Mouse (Mus musculus): ENCODE measurements at regions not wholly inside any gene's neighbourhood (a gene's known extent, or its start where the extent isn't known, plus 50 kb on each side); places are given as distances from the start of the nearest gene placed in this dataset.

DNA sequence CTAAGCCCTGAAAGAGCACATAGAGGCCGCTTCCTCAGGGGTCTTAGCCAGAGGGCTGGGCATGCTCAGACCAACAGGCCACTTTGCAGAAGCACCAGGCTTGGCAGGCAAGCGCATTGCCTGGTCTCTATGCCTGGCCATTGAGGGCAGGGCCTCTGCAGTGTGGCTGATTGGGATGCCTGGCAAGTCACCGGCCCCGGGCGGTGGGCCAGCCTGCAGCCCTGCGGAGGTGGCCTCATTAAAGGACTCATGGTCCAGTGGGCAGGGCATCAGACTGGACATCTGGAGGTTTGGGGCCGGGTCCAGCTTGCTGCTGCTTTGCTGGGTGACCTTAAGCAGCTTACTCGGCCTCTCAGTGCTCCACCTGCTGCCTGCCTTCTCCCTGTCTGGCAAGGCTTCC, 165.3 kb downstream of the Inhbb start:
- peak; percentile 44 for DNase-seq (ENCODE audit: low read depth)

DNA sequence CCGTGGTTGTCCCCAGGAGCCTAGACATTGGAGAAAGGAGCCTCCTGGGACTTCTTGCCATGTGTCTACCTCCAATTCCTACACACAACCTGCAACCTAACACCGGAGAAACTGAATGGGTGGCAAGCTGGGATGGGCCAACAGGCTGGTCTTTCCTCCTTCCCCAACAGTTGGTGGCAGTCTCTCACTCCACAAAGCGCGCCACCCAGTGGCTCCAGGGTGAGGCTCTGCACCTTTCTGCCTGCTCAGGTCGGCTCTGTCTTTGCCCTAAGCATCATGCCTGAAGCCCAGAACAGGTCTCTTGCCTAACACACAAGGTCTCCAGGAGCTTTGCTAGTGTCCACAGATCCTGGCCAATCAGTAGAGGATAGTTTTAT, 166.0 kb downstream of the Inhbb start:
- no peak for DNase-seq (ENCODE audit: low read depth)

DNA sequence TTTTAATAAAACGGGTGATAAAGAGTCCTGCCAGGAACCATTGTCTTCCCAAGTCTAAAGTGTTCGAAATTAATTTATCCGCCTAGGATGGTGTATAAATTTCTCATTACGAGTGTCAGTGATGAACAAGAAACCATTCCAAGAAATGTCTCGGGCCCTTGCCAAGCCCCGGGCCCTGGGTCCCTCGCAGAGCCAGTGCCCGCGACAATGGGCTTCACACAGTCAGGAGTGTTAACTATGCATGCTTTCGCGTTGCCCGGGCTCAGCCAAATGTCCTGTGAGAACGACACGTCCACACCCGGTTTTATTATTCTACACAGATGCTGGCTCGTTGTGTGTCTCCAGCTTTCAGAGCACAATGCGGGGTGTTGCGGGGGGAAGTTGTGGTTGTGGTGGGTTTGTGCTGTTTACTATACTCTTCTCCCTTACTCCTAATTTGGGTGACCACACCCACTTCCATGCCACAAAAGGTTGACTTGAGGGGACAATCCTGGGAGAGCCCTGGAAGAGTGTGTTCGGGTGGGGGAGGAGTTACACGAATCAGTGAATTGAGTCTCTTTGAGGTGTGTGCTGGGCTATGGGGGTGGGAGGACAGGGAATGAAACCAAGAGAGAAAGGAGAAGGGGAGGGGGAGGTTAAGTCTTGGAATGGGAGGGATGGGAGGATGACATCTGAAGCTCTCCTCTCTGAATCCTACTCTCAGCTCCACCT, 166.5 kb downstream of the Inhbb start:
- DNase-seq (ENCODE audit: low read depth), result no peak

DNA sequence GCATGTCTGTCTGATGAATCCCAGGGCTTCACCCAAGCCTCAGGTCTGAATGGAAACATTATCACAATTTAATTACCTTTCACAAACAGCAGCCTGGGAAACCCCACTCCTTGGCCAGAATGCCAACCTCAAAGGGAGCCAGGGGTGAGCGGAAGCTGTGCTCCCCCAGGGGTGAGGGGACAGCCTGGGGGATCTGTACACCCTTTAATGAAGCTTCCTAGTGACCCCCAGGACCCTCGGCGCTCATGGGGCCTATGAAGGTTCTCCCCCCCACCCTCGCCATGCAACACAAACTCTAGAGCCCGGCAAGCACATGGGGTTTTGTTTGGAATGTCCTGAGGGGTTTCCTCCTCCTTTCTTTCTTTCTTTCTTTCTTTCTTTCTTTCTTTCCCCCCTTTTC, 167.1 kb downstream of the Inhbb start:
- no peak for DNase-seq (ENCODE audit: low read depth)

DNA sequence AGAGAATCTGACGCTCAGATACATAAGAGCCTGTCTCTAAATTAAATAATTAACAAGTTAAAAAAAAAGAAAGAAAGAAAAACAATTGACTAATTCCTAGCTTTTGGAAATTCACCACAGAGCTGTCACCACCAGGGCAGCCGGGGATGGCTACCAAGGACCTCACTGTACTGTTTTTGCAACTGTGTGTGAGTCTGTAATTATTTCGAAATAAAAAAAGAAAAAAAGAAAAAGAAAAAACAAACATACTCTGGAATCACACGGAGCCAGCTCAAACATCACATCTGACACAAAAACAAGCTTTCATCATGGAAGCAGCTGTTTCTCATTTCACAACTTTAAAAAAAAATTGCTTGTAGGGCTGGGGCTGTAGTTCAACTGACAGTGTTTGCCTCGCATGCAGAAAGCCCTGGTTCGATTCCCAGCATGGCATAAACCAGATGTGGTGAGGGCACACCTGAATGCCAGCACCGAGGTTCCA, 168.6 kb downstream of the Inhbb start:
- DNase-seq (ENCODE audit: low read depth), result peak; percentile 88

DNA sequence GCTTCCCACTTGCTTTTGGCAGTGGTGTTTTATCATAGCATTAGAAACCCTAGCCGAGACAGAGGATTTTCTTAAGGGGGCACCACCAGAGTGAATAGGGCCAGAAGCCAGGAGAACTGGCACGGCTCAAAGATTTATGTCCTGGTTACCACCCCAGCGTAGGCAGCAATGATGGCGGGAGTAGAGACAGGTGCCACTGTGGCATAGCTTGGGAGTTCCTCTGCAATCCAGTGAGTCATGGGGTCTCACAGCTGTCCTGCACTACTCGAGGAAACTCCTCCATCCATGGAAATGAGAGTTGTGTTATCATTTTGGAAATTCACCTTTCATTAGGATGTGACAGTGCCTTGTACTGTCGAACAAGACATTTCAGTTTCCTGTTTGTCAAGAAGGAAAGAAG, 169.6 kb downstream of the Inhbb start:
- no peak for DNase-seq (ENCODE audit: low read depth)

DNA sequence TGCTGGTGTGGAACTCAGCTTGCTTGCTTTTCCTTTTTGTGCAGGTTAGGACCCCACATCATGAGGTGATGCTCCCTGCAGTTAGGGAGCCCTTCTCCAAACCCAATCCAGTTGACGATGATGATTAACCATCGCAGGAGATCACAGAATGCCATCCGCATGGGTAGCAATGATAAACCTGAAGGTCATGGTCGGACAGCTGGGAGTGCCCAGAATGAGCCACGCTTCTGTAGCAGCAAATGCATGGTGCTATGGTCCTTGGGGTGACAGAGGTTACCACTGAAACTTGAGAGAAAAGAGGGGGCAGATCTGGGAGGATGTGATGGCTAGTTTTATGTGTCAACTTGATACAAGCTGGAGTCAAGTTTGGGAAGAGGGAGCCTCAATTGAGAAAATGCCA, 170.3 kb downstream of the Inhbb start:
- no peak for DNase-seq (ENCODE audit: low read depth)

DNA sequence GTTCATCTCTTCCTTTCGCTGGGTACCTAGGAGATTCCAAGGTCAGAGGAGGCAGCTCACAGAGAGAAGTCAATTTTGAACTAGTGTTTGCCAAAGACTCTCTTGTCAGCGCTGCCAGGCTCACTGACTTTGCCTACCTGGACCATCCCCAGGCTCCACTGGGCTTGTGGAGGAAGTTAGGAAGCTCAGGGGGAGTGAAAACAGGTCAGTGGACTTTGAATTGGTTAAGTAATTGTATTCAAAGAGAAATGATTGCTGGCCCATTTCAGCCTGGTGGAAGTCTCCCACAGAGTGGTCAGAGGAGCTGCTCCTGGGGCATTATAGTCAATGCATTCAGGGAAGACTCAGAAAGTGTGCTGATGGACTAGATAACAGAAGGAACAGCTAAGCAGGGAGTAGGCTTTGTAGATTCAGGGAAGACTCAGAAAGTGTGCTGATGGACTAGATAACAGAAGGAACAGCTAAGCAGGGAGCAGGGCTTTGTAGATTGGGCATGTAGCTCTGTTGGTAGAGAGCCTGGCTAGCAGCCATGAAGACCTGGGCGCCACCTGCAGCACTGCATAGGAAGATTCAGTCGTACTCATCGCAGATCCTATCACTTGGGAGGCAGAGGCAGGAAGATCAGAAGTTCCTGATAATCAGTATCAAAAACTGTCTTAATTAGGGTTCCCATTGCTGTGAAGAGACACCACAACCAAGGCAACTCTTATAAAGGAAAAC, 173.1 kb downstream of the Inhbb start:
- no peak for DNase-seq (ENCODE audit: low read depth)

DNA sequence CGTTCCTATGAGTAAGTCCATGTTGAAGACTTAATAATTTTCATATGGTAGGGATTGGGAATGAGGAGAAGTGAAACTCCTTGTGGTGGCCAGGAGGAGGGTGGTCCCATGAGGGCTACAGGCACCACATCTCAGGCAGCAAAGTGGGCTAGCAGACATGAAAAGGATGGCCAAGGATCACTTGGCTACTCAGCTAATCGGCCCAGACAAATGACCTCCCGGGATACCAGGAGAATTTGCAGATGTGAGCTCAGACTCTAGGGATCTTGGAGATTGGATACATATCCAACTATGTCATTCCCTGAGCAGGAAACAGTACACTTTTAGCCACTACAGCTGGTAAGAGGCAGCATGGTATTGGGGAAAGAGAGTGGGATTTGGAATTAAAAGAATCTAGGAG, 174.9 kb downstream of the Inhbb start:
- no peak for DNase-seq (ENCODE audit: low read depth)

DNA sequence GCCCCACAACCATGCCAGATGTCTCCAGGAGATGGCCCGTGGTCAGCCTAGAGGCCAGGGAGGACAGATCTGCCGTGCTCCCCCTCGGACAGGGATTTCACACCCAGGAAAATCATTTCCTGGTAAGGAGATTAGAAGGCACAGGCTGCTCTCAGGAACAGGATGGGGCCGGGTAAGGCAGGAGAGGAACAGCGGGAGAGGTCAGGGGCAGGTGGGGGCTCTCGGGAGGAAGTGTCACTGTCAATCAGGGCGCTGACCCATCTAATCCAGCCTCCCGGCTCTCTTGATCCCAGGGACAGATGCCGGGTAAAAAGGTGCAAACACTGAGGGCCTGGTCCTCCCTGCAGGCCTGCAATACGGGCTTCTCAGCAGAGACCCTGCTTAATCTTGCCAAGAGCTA, 183.6 kb downstream of the Inhbb start:
- DNase-seq (ENCODE audit: low read depth), result no peak

DNA sequence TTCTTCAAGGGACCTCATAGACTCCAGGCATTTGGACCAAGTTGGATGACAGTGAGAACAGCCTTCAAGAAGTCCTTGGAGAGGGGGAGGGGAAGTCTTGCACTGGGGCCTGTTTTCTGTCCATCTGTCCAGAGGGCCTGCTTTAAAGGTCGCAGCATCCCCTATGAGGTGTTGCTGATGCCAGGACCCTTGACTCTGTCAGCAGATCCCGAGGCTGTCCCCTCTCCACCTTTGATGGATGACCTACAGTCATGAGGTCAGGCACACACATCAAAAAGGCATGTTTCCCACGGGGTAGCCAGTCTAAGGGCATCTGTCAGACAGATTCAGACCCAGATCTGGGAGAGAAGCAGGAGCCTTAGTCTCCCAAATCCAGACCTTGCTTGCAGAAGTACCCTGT, 183.4 kb upstream of the Gli2 start:
- DNase-seq (ENCODE audit: low read depth), result no peak

DNA sequence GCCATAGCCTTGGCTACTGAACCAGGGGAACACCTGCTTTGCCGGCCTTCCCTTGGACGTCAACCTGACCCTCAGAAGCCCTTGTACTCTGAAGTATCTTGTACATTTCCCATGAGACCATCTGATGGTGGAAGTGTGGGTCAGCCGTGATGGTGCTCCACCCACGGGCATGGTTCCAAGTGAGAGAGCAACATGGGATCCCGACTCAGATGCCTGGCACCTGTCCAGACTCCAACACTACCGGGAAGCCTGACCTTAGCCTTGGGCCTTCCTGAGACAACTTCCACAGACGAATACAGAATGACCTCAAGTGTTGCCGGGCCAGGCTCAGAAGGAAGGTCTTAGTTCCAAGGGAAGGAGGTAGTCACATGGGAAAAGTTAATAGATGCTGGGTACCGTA, 181.0 kb upstream of the Gli2 start:
- no peak for DNase-seq (ENCODE audit: low read depth)

DNA sequence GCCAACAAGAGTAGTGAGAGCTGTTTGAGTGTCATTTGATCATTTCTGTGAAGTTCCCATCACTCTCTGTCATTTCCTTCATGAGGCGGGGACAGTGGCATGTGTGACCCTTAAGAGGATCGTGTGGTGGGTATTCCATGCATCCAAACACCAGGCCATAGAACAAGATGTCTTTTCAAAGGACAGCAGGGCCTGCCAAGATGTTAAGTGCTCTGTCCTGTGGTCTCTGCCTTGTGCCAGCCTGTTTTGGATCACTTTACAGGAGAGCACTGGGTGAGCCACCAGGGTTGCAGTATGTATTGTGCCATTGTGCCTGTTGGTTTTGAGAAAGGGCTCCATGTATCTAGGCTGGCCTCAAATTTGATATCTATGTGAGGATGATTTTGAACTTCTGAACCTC, 173.6 kb upstream of the Gli2 start:
- DNase-seq (ENCODE audit: low read depth), result no peak

DNA sequence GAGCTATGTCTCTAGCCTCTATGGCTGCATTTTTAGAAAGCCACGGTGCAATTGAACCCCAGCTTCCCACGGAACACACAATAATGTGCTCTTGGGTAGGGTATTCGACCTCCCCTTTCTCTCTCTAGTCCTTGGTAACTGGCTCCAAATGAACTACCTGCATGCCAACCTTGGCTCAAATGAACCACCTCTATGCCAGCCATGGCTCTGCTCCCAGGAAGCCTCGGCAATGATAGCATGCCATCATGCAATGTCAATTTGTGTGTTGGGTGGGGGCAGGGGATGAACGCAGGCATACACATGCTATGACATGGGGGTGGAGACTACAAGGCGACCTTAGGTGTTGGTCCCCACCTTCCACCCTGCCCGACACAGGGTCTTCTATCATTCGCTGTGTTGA, 170.5 kb upstream of the Gli2 start:
- no peak for DNase-seq (ENCODE audit: low read depth)

DNA sequence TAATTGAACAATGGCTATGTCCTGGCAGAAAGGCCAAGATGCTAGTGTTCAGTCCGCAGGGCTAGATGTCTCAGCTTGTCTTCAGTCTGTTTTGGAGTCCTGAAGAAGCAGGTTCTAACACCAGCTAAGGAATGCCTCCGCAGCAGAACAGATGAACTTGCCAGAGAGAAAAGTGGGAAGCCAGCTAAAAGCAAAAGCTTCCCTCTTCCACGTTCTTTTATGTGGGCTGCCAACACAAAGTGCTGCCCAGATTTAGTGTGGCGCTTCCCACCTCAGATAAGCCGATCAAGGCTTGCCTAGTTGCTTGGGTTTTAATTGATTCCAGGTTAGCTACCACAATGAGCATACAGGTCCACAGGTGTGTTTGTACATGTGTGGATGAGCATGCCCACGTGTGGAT, 168.5 kb upstream of the Gli2 start:
- no peak for DNase-seq (ENCODE audit: low read depth)

DNA sequence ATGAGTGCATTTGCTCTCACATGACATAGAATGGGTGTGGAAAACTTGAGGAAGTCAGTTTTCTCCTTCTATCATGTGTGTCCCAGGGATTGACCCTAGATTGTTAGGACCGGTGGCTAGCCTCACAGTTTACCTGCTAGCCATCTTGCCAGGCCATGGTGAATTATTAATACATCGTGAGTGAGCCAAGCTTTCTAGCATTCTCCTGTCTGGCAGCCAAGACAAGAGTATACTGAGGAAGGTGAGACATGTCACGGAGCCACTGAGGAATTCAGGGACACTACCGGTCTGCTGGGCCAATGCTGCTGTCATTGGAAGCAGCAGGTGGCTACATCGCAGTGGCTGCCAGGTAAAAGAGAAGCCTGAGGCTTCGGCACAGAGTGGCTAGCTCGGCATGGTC, 167.6 kb upstream of the Gli2 start:
- DNase-seq (ENCODE audit: low read depth), result no peak

DNA sequence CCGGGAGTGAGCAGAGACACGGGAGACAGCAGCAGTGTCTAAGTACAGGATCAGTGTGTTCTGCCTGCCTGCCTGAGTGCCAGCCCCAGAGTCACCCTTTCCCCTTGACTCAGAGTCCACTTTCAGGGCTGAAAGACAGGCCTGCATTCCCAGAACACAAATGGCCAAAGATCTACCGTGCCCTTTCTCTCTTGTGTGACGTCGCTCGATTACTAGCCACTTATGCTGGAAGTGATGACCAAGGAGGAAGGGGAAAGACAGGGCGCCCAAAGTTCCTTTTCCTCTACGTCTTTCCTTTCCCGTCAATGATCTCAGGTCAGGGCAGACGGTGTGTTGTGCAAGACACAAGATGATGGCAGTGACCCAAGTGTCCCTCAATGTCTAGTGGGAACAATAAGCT, 166.4 kb upstream of the Gli2 start:
- DNase-seq (ENCODE audit: low read depth), result no peak

DNA sequence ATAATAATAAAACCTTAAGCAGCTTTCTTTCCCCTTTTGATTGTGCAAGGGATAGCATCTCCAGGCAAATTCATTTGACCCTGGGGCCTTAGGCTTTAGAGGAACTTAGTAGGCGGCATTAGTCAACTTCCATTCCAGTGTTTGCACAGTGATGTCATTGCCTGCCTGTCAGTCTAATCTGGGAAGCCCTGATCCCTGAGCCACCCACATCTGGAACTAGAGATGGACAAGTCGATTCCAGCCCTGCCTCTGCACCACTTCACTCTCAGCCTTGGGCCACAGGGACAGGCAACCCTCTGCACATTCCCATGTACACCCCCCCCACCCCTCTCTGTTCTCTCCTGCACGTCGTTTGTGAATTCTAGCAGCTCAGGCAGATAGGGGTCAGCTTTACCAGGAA, 164.0 kb upstream of the Gli2 start:
- DNase-seq (ENCODE audit: low read depth), result no peak

DNA sequence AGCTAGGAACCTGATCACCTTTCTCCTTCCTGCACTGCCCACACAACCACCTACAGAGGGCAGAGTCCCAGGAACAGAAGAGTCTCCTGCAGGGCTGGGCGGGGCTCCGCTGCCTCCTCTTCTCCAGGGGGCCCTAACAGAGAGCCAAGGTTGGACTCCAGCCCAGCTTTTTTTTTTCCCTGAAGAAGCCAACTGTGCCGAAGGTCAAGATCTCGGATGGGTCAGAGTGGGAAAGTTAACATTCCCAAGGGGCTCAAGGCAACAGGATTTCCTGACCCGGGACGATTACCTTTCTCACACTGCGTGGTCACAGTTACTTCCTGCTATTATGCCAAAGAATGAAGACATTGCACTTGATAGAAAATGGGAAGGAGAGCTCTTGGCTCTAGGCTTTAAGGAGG, 156.2 kb upstream of the Gli2 start:
- no peak for DNase-seq (ENCODE audit: low read depth)

DNA sequence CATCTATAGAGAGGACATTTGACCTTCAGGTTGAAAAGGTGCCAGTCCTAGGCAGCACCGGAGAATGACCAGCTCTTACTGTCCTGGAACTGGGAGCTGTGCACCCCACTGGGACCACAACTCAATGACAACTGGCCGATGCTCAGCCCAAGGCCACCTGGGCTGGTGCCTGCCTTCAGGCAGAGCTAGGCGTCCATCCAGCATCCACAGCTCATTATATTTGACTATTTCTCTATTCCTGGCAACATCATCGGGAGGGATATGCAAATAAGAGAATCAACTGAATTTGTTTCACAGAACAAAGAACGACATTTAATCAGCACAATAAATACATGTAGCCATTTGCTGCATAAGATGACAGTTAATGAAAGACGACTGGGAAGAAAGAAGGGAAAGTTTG, 149.0 kb upstream of the Gli2 start:
- DNase-seq (ENCODE audit: low read depth), result no peak

DNA sequence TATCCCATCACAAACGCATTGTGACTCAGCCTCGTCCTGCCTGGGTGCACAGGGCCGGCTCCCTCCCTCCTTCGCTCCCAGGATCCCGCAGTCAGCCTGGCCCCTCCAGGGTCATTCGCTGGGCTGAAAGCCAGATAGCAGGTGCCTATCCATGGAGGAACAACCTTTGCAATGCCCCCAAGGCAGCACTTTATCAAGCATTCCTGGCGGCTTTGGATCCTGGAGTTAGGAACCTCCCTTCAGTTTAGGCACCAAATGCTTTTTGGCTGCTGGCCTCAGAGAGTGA, 143.9 kb upstream of the Gli2 start:
- DNase-seq (ENCODE audit: low read depth), result no peak

DNA sequence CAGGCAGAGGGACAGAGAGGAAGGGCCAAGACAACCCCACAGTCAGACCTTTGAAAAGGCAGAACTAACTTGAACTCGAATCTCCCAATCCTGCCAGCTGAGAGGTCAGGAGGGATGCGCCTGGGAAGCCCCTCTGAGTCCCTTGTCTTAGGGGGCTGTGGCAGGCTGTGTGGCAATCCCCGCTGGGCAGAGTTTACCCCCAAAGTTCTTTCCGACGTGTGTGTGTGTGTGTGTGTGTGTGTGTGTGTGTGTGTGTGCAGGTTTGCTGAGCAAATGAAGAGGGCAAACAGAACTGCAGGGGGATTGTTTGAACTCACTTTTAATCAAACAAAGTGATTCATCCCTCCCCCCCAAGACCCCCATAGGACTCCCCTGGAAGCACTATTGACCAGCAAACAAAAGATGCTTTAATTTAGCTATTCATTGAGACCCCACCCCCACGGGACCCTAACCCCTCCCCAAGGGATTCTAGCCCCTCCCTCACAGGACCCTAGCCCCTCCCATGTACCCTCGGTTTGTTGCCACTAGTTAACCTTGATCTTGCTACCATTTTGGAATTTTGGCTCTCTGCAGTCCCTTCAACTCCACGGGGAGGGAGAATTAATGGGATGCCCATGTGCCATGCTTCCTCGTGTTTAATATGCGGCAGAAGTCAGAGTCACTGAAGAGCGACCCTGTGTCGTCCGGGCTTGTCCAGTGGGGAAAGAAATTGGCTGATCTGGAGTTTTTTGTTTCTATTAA, 143.4 kb upstream of the Gli2 start:
- DNase-seq (ENCODE audit: low read depth), result no peak

DNA sequence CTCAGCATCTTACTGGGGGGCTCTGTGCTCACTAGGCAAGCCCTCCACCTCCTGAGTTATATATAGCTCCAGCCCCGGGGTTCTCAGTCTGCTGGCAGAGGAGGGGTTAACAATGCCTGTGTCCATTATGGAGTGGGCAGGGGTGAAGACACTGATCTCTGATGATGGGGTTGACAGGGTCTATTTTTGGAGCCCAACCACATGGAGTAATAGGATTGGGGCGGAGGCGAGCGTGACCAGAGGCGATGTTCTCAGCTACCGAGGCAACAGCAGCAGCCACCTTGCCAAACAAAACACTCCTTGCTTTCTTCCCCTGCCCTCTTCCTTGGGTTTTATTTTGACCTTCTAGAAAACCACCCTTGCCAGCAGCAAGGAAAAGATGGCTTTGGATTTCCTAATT, 141.1 kb upstream of the Gli2 start:
- DNase-seq (ENCODE audit: low read depth), result peak; percentile 36

DNA sequence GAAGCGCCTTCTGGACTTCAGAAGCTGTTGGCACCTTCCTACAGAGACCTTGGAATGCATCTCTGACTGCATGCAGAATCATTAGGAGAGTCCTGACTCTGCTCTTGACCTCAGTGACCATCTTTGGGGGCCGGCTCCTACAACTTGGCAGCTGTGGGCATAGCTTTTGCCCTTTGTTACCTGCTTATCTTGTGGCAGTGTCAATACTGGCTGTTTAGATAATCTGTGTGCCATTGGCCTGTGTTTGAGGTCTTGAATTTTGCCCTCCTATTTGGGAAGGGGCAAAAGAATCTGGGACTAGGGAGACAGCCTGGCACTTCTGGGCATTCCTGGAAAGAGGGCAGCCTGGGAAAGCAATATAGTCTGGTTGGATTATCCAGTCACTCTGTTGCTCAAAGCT, 137.8 kb upstream of the Gli2 start:
- no peak for DNase-seq (ENCODE audit: low read depth)

All from fibroblast of lung, adult 2 months (primary cell).